Mouse (Mus musculus) telencephalon, adult 2 months (tissue): ENCODE results near the gene Cops4.

Source experiments
- DNase-seq: peaks from one replicate; pipeline ENCODE4 v3.0.0-alpha.2; 2011; ENCODE audit warnings: low read depth, low spot score

Gene Cops4

GRCm38 (mm10) chr5:100518049-100519026 lies at the start of gene Cops4:
Gene Cops4 (plus strand): TSS chr5:100518309.
- DNase-seq = peak; percentile 100

- no peak for DNase-seq
Measured at GRCm38 (mm10) chr5:100476328-100476727, 41.8 kb upstream of the Cops4 start.

- DNase-seq = no peak
Measured at GRCm38 (mm10) chr5:100477604-100478003, 40.5 kb upstream of the Cops4 start.

- DNase-seq = no peak
Measured at GRCm38 (mm10) chr5:100483569-100483968, 34.5 kb upstream of the Cops4 start.

- DNase-seq = no peak
Measured at GRCm38 (mm10) chr5:100487120-100487519, 31.0 kb upstream of the Cops4 start.

GRCm38 (mm10) chr5:100488231-100488630 lies 29.9 kb upstream of the Cops4 start:
- no peak for DNase-seq

- DNase-seq = no peak
Measured at GRCm38 (mm10) chr5:100489340-100489739, 28.8 kb upstream of the Cops4 start.

- no peak for DNase-seq
Measured at GRCm38 (mm10) chr5:100491704-100492103, 26.4 kb upstream of the Cops4 start.

- no peak for DNase-seq
Measured at GRCm38 (mm10) chr5:100498436-100499180, 19.5 kb upstream of the Cops4 start.

GRCm38 (mm10) chr5:100499243-100499642 lies 18.9 kb upstream of the Cops4 start:
- no peak for DNase-seq

- DNase-seq = no peak
Measured at GRCm38 (mm10) chr5:100499831-100500304, 18.2 kb upstream of the Cops4 start.

- DNase-seq = peak; percentile 83
Measured at GRCm38 (mm10) chr5:100500458-100500961, 17.6 kb upstream of the Cops4 start, which contains the start of gene Lin54. Gene Lin54 (minus strand): TSS chr5:100500639.

GRCm38 (mm10) chr5:100501267-100501666 lies 16.8 kb upstream of the Cops4 start:
- DNase-seq = no peak

- DNase-seq = no peak
Measured at GRCm38 (mm10) chr5:100509247-100509646, 8.9 kb upstream of the Cops4 start.

- no peak for DNase-seq
Measured at GRCm38 (mm10) chr5:100512576-100512975, 5.5 kb upstream of the Cops4 start.

- DNase-seq = no peak
Measured at GRCm38 (mm10) chr5:100519027-100519411, 910 bp downstream of the Cops4 start.

- no peak for DNase-seq
Measured at GRCm38 (mm10) chr5:100520223-100520622, 2.1 kb downstream of the Cops4 start.

GRCm38 (mm10) chr5:100523331-100523730 lies 5.2 kb downstream of the Cops4 start:
- DNase-seq = no peak

GRCm38 (mm10) chr5:100524921-100525320 lies 6.8 kb downstream of the Cops4 start:
- DNase-seq = no peak

- DNase-seq = no peak
Measured at GRCm38 (mm10) chr5:100525620-100526019, 7.5 kb downstream of the Cops4 start.

GRCm38 (mm10) chr5:100526164-100526563 lies 8.1 kb downstream of the Cops4 start:
- peak; percentile 34 for DNase-seq

- no peak for DNase-seq
Measured at GRCm38 (mm10) chr5:100535826-100536225, 17.7 kb downstream of the Cops4 start.
